In the genomic region with DNA sequence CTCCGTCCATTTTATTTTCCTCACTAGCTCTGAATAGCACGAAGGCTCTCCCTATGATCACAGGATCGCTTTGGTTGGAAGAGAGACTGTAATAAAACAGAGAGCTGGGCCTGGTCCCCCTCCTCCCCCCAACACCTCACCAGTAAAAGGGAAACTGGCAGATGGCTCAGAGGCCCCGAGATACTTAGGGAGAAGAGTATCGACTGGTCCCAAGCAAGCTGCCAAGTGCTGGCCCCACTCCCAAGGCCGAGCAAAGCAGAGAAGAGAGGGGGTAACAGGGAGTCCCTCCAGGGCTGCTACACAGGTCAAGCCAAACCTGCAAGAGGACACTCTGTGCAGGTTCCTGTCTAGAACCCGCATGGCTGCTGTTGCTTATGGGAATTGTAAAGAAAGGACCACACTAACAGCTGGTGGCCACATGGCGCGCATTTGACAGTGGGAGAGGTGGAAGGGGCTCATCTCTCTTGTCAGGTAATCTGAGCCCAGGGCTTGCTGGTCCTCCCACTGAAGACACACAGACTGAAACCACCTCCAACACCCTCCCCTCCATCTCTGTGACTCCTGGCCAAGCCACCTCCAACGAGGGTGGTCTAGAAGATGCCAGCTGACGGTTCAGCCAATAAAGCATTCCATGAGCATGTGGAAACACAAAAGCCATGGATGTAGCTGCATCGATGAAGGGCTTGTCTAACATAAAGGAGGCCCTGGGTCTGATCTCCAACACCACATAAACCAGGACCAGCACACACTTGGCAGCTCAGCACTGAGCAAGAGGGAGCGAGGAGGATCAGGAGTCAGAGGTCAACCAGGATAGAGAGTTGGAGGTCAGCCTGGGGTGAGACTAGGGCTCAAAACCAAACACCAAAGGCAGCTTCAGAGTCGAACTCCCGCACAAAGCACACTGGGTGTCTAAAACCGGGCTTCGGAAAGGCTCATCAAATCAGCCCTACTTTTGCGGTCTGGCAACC, we compare ENCODE assay signal across 10 mouse cellular contexts. TPM values are rescaled to one million over a fixed set of nuclear protein-coding genes. Genes with fewer than 3 reads are reported as not detected.
DNase-seq lines count a peak whose midpoint lies in the region; ATAC-seq and TF ChIP-seq lines count a peak whose summit lies in the region.
"Had no signal": no experiment of that assay in that cellular context is flagged by ENCODE, and none has a peak within 500 bp of the region (broad histone marks: within the 10 kb centered on the region; RNA-seq: fewer than 3 reads in every experiment).

No protein-coding gene starts in this region.

- H3K4me3 ChIP-seq in heart, embryonic 13.5 days = no peak overlapping the region
- no peak overlapping the region for H3K4me3 ChIP-seq in heart, embryonic 12.5 days
- H3K4me3 ChIP-seq in forebrain, postnatal 0 days (ENCODE audit: low read depth, low read length) = no peak overlapping the region
- H3K4me3 ChIP-seq in midbrain, embryonic 12.5 days = no peak overlapping the region

- 0 out of 2 replicates have a peak overlapping the region, but pooled peaks have one; percentile 27 for H3K4me2 ChIP-seq in heart, embryonic 13.5 days
- no peak overlapping the region for H3K4me2 ChIP-seq in heart, embryonic 12.5 days
- no peak overlapping the region for H3K4me2 ChIP-seq in forebrain, postnatal 0 days (ENCODE audit: low read depth)
- no peak overlapping the region for H3K4me2 ChIP-seq in midbrain, embryonic 12.5 days (replicated peaks)

- no peak for ATAC-seq in heart, embryonic 13.5 days (ENCODE audit: extremely low read depth, insufficient number of reproducible peaks, low FRiP score, low TSS enrichment)
- no peak for ATAC-seq in heart, embryonic 12.5 days (ENCODE audit: insufficient number of reproducible peaks, low FRiP score)
- 0 out of 2 replicates have a peak, but pooled peaks have one; percentile 14 for ATAC-seq in forebrain, postnatal 0 days
- 0 out of 2 replicates have a peak, but pooled peaks have one; percentile 18 for ATAC-seq in midbrain, embryonic 12.5 days (ENCODE audit: low FRiP score, low read depth)
- no peak for ATAC-seq in inflammation-experienced regulatory T-cells, adult 6 months

- 52% methylated on average over 18 of the region's 18 CpGs for WGBS in heart, embryonic 13.5 days
- 55% methylated on average over 18 of the region's 18 CpGs for WGBS in heart, embryonic 12.5 days
- WGBS in forebrain, postnatal 0 days = 41% methylated on average over 18 of the region's 18 CpGs
- WGBS in midbrain, embryonic 12.5 days = 27% methylated on average over 18 of the region's 18 CpGs

- H3K27ac ChIP-seq in heart, embryonic 13.5 days (replicated peaks) = 0 out of 2 replicates have a peak overlapping the region, but pooled peaks have one; percentile 8
- no peak overlapping the region for H3K27ac ChIP-seq in heart, embryonic 12.5 days (ENCODE audit: poor library complexity, severe bottlenecking)
- H3K27ac ChIP-seq in forebrain, postnatal 0 days (ENCODE audit: low read depth, low read length) = no peak overlapping the region
- no peak overlapping the region for H3K27ac ChIP-seq in midbrain, embryonic 12.5 days (replicated peaks)
- H3K27ac ChIP-seq: liver, embryonic 14.5 days had no signal

- 0 out of 2 replicates have a peak, but pooled peaks cover 5% of the 10 kb centered on the region for H3K27me3 ChIP-seq in heart, embryonic 13.5 days (replicated peaks)
- H3K27me3 ChIP-seq in heart, embryonic 12.5 days (replicated peaks) = no peaks in the 10 kb centered on the region
- H3K27me3 ChIP-seq in forebrain, postnatal 0 days (ENCODE audit: insufficient read depth, low read length) = no peaks in the 10 kb centered on the region
- H3K27me3 ChIP-seq in midbrain, embryonic 12.5 days = peaks cover 53% of the 10 kb centered on the region

- H3K9me3 ChIP-seq in heart, embryonic 13.5 days = peaks cover 8% of the 10 kb centered on the region; the same call in 1 of the 2 replicates
- peaks cover 9% of the 10 kb centered on the region; the same call in 1 of the 2 replicates for H3K9me3 ChIP-seq in heart, embryonic 12.5 days (replicated peaks)
- no peaks in the 10 kb centered on the region for H3K9me3 ChIP-seq in forebrain, postnatal 0 days (ENCODE audit: low read length)
- H3K9me3 ChIP-seq in midbrain, embryonic 12.5 days = peaks cover 5% of the 10 kb centered on the region; the same call in 1 of the 2 replicates

- no peak for TF ChIP-seq CTCF in forebrain, postnatal 0 days (IDR thresholded peaks at IDR 0.05; ENCODE audit: low read depth)

- peaks cover 78% of the 10 kb centered on the region for H3K4me1 ChIP-seq in heart, embryonic 13.5 days
- H3K4me1 ChIP-seq in heart, embryonic 12.5 days (replicated peaks) = peaks cover 67% of the 10 kb centered on the region
- H3K4me1 ChIP-seq in forebrain, postnatal 0 days (ENCODE audit: insufficient read depth) = peaks cover 4% of the 10 kb centered on the region; the same call in 1 of the 2 replicates
- peaks cover 44% of the 10 kb centered on the region for H3K4me1 ChIP-seq in midbrain, embryonic 12.5 days

- H3K36me3 ChIP-seq in heart, embryonic 13.5 days = peaks cover 7% of the 10 kb centered on the region; the same call in 1 of the 2 replicates
- H3K36me3 ChIP-seq in heart, embryonic 12.5 days = no peaks in the 10 kb centered on the region
- no peaks in the 10 kb centered on the region for H3K36me3 ChIP-seq in forebrain, postnatal 0 days (ENCODE audit: insufficient read depth)
- H3K36me3 ChIP-seq in midbrain, embryonic 12.5 days = no peaks in the 10 kb centered on the region

- H3K9ac ChIP-seq in heart, embryonic 13.5 days = no peak overlapping the region; the same call in 1 of the 2 replicates
- no peak overlapping the region for H3K9ac ChIP-seq in heart, embryonic 12.5 days
- H3K9ac ChIP-seq in forebrain, postnatal 0 days = no peak overlapping the region
- H3K9ac ChIP-seq in midbrain, embryonic 12.5 days (replicated peaks) = no peak overlapping the region
- H3K9ac ChIP-seq: liver, embryonic 14.5 days had no signal

- DNase-seq in adrenal gland, postnatal 36 days = peak; percentile 53 to 66
- DNase-seq in forebrain, postnatal 0 days = peak; percentile 52
- no peak for DNase-seq in layer of hippocampus, postnatal 25 days (ENCODE audit: extremely low spot score in 1 of 2, low spot score in 1 of 2)
- DNase-seq in frontal cortex, postnatal 14 days (ENCODE audit: low spot score in 2 of 2) = no peak
- DNase-seq: thymus, postnatal 25 days had no signal

RNA-seq across cellular contexts. Expression of a gene that starts 49.2 kb away (rescaled TPM):
- polyA plus RNA-seq in heart, embryonic 13.5 days (2015; fragmentation: Nextera tagmentation; extraction: Ambion mirVana) = 16.4 and 16.5 TPM in 2 replicates
- polyA plus RNA-seq in heart, embryonic 12.5 days (2016; fragmentation: Nextera tagmentation; extraction: Ambion mirVana) = 28.3 and 30.7 TPM in 2 replicates
- total RNA-seq in adrenal gland, postnatal 36 days (2021) = 1 to 10 TPM; 5.3 to 7.6 TPM
- total RNA-seq in forebrain, postnatal 0 days (2014; rRNA removed) = 2.5 and 5.3 TPM in 2 replicates
- polyA plus RNA-seq in forebrain, postnatal 0 days (2015; fragmentation: Nextera tagmentation; extraction: Ambion mirVana) = 1.8 and 2.4 TPM in 2 replicates
- polyA plus RNA-seq in midbrain, embryonic 12.5 days (2016; fragmentation: Nextera tagmentation; extraction: Ambion mirVana) = 9.7 and 11.7 TPM in 2 replicates
- total RNA-seq in layer of hippocampus, postnatal 25 days (2021) = 1 to 10 TPM in 1 of 2 experiments, under 1 TPM in 1; 0.86 to 1.1 TPM
- not detected for polyA plus RNA-seq in inflammation-experienced regulatory T-cells, adult 6 months (2017; shearing (Covaris generic))

Comparison
In these comparisons a context has a peak if more than half of its experiments do, and no peak if none do; other contexts are left out.
1. ATAC-seq: peak in forebrain, postnatal 0 days (single experiment) and midbrain, embryonic 12.5 days (single experiment); none in heart, embryonic 13.5 days (single experiment), heart, embryonic 12.5 days (single experiment) and inflammation-experienced regulatory T-cells, adult 6 months (single experiment).
2. DNase-seq: peak in adrenal gland, postnatal 36 days (2 of 2) and forebrain, postnatal 0 days (single experiment); none in layer of hippocampus, postnatal 25 days (0 of 2) and frontal cortex, postnatal 14 days (0 of 2).